Mouse (Mus musculus): Measurements from ENCODE around the gene Ikbkg. TPM values are rescaled to one million over a fixed set of nuclear protein-coding genes. Genes with fewer than 3 reads are reported as not detected.

Gene Ikbkg
- 38.6 TPM for polyA plus RNA-seq (2017; shearing (Covaris generic))

DNA sequence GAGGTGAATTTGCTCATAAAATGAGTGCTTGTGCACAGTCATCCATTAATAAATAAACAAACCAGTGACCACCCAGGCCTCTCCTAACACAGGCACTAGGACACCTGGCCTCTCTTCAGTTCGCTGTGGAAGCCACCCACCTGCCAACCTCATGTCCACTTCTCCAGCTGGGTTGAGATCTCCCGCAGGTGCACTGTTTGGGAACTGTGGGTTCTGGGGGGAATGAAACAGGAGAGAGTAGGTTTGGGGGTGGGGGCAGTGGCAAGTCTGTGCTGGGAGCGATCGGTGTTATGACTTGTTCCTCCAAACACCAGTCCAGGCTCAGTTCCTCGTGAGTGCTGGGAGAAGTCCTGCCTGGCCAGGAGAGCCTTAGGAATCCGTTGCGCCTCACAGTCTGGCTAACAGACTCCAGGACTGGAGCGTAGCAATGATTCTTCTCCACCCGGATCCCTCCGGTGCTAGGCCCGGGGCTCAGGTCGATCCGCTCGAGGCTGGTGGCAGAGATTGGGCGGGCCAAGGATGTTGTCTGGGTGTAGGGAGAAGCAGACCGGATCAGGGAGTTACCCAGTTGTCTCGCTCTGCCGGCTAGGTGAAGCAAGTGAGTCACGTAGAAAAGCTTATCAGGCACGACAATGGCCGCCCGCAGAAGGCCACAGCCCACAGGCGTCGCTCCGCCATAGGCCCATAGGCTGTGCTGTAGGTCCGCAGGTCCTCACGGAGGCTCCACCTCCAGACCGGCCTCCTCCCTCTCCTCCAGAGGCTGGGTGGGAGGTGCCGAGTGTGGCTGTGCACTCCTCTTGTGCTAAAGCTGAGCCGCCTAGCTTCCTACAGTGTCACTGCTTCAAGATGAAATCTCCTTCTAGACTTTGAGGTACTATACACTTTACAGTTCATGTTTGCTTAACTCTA lies at the start of gene Ikbkg, which contains the start of gene Fam3a:
Gene Ikbkg (plus strand): TSS at position 756 of the 909 bp plus-strand sequence.
Gene Fam3a (minus strand): TSS at position 738 of the 909 bp plus-strand sequence.

DNA sequence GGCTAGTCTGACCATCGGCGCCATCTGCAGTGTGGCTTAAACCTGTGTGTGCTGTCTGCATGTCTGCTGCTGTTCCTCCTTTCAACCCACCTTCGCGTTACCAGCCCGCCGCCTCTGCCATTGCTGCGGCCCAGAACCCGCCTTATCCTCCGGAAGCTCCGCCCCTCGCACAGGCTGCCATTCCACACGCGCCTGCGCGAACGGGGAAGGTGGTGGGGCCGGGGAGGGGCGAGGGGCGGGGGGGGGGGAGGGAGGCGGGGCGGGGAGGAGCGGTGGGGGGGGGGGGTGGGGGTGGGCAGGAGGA lies 39.7 kb upstream of the Ikbkg start, which contains the start of gene Lage3:
Gene Lage3 (minus strand): TSS at position 152 of the 304 bp plus-strand sequence.

GRCm38 (mm10) chrX:74372888-74373549 lies 20.1 kb upstream of the Ikbkg start, which contains the start of the genes Ubl4a and Slc10a3:
Gene Ubl4a (minus strand): TSS chrX:74373218.
Gene Slc10a3 (minus strand): TSS chrX:74373349.

DNA sequence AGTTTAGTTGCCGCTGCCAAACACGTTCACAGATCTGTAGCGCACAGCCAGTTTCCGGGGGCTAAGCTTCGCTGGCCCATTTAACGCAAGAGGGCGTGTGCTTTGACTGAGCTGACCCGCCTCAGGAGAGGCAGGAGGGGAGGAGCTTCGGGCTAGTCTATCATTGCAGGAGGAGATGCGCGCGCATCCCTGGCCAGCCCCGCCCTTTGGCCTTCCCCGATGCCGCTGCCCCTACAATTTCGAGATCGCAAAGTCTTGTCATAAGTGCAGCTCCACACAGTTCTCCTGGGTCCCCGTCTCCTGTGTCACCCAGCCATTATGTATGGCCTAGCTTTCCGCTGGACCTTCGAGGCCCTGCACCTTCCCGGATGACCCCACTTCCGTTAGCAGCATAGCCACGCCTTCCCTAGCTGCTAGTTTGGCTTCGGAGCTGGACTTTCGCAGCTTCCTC lies 35.8 kb downstream of the Ikbkg start, which contains the start of gene G6pdx:
Gene G6pdx (minus strand): TSS at position 369 of the 451 bp plus-strand sequence.

DNA sequence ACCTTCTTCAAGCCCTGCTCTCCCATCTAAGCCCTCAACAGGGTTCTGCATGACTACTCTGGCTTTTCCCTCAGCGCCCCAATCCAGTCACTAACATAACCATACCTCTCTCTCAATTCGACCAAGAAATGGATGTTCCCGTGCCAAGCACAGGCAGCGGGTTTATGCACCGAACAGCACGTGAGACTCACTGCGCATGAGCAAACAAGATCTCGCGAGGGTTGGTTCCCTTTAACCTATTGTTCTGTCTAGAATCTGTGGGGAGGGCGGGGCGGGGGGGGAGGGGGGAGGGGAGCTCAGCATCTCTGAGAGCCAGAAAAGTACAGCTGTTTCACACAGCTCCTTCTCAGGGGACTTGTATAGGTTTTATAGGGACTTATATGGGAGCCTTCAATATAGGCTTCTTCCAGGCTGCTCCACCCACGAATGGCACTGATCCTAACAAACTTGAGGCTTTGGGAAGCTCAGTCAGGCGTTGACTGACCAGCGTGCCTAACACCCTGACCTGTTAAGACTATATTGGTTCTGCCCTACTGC lies 88.3 kb downstream of the Ikbkg start, which contains the start of gene Gm6880:
Gene Gm6880 (minus strand): TSS at position 51 of the 537 bp plus-strand sequence.

Other genes starting within 250 kb of the Ikbkg start
- gene Tex28, start 225.5 kb upstream of the Ikbkg start, polyA plus RNA-seq (2017; shearing (Covaris generic)), result not detected
- not detected for gene Tktl1, start 216.0 kb upstream of the Ikbkg start, polyA plus RNA-seq (2017; shearing (Covaris generic))
- gene Flna, start 143.5 kb upstream of the Ikbkg start, polyA plus RNA-seq (2017; shearing (Covaris generic)), result 384 TPM
- 74.1 TPM for gene Emd, start 138.6 kb upstream of the Ikbkg start, polyA plus RNA-seq (2017; shearing (Covaris generic))
- gene Rpl10, start 122.5 kb upstream of the Ikbkg start, polyA plus RNA-seq (2017; shearing (Covaris generic)), result 123 TPM
- gene Taz, start 111.4 kb upstream of the Ikbkg start, polyA plus RNA-seq (2017; shearing (Covaris generic)), result 136 TPM
- gene Dnase1l1, start 111.0 kb upstream of the Ikbkg start, polyA plus RNA-seq (2017; shearing (Covaris generic)), result 14.5 TPM
- gene Atp6ap1, start 96.2 kb upstream of the Ikbkg start, polyA plus RNA-seq (2017; shearing (Covaris generic)), result 157 TPM
- 249 TPM for gene Gdi1, start 88.3 kb upstream of the Ikbkg start, polyA plus RNA-seq (2017; shearing (Covaris generic))
- gene Fam50a, start 80.3 kb upstream of the Ikbkg start, polyA plus RNA-seq (2017; shearing (Covaris generic)), result 77.2 TPM
- 2.3 TPM for gene Plxna3, start 64.2 kb upstream of the Ikbkg start, polyA plus RNA-seq (2017; shearing (Covaris generic))
- 21.8 TPM for gene Lage3, start 39.7 kb upstream of the Ikbkg start, polyA plus RNA-seq (2017; shearing (Covaris generic))
- 47.0 TPM for gene Ubl4a, start 20.1 kb upstream of the Ikbkg start, polyA plus RNA-seq (2017; shearing (Covaris generic))
- gene Slc10a3, start 19.9 kb upstream of the Ikbkg start, polyA plus RNA-seq (2017; shearing (Covaris generic)), result 28.1 TPM
- gene Fam3a, start within 50 bp of the Ikbkg start, polyA plus RNA-seq (2017; shearing (Covaris generic)), result 24.7 TPM
- gene G6pdx, start 35.9 kb downstream of the Ikbkg start, polyA plus RNA-seq (2017; shearing (Covaris generic)), result 40.6 TPM
- not detected for gene Gm6880, start 88.1 kb downstream of the Ikbkg start, polyA plus RNA-seq (2017; shearing (Covaris generic))
- not detected for gene Olfr1326-ps1, start 181.6 kb downstream of the Ikbkg start, polyA plus RNA-seq (2017; shearing (Covaris generic))
- gene Olfr1325, start 199.4 kb downstream of the Ikbkg start, polyA plus RNA-seq (2017; shearing (Covaris generic)), result not detected